Mouse (Mus musculus) myocyte (in vitro differentiated cells): ENCODE measurements at regions not wholly inside any gene's neighbourhood (a gene's known extent, or its start where the extent isn't known, plus 50 kb on each side); places are given as distances from the start of the nearest gene placed in this dataset.

Experiments
- H3K27me3 ChIP-seq: one replicate; pipeline ENCODE4 v1.6.1; 2011; ENCODE audit not compliant: control insufficient read depth, insufficient read depth, insufficient read length
- H3K36me3 ChIP-seq: one replicate; pipeline ENCODE4 v1.6.1; 2011; ENCODE audit not compliant: control insufficient read depth, insufficient read depth
- H3K4me2 ChIP-seq: one replicate; pipeline ENCODE4 v1.6.1; 2011; ENCODE audit warnings: low read depth, control low read depth
- H3K4me3 ChIP-seq: one replicate; pipeline ENCODE4 v1.5.1; 2011; ENCODE audit warnings: mild to moderate bottlenecking, control low read depth, moderate library complexity
- H3K79me2 ChIP-seq: one replicate; pipeline ENCODE4 v1.6.1; 2011; ENCODE audit not compliant: control insufficient read depth, insufficient read depth
- H3ac ChIP-seq: one replicate; pipeline ENCODE4 v1.6.1; 2011; ENCODE audit not compliant: control insufficient read depth, insufficient read length
- CEBPB ChIP-seq: IDR thresholded peaks from 2 replicates; pipeline ENCODE4 v1.6.1; 2011; ENCODE audit warnings: mild to moderate bottlenecking, moderate library complexity; ENCODE audit not compliant: poor library complexity, insufficient read depth, severe bottlenecking
- E2F4 ChIP-seq: IDR thresholded peaks from one replicate; pipeline ENCODE4 v1.6.1; 2011; ENCODE audit warnings: mild to moderate bottlenecking, control low read depth, moderate library complexity; ENCODE audit not compliant: insufficient read depth
- MAX ChIP-seq: IDR thresholded peaks from one replicate; pipeline ENCODE4 v1.6.1; 2011; ENCODE audit warnings: low read depth, mild to moderate bottlenecking, control low read depth
- MYOD1 ChIP-seq, 3 experiments: IDR thresholded peaks; one replicate each; pipeline ENCODE4 v1.6.1; 2011; ENCODE audit warnings: control low read depth in 2 of 3, low read depth in 2 of 3, mild to moderate bottlenecking in 2 of 3, moderate library complexity in 1 of 3; ENCODE audit not compliant: insufficient read length in 2 of 3, control insufficient read depth in 1 of 3
- MYOG ChIP-seq, 3 experiments: IDR thresholded peaks; one replicate each; pipeline ENCODE4 v1.6.1; 2011; ENCODE audit warnings: control low read depth in 2 of 3, low read depth in 2 of 3, mild to moderate bottlenecking in 2 of 3; ENCODE audit not compliant: insufficient read length in 2 of 3, control insufficient read depth in 1 of 3, insufficient read depth in 1 of 3
- POLR2A ChIP-seq: IDR thresholded peaks from one replicate; pipeline ENCODE4 v1.6.1; 2011; ENCODE audit warnings: low read depth, mild to moderate bottlenecking, control low read depth, moderate library complexity; ENCODE audit not compliant: insufficient read length
- POLR2AphosphoS2 ChIP-seq: IDR thresholded peaks from one replicate; pipeline ENCODE4 v1.6.1; 2011; ENCODE audit warnings: low read depth, control low read depth; ENCODE audit not compliant: insufficient read length
- REST ChIP-seq: IDR thresholded peaks from one replicate; pipeline ENCODE4 v1.6.1; 2011; ENCODE audit warnings: mild to moderate bottlenecking, control low read depth, moderate library complexity; ENCODE audit not compliant: insufficient read depth, insufficient read length
- SRF ChIP-seq: IDR thresholded peaks from one replicate; pipeline ENCODE4 v1.6.1; 2011; ENCODE audit warnings: low read depth; ENCODE audit not compliant: control insufficient read depth, insufficient read length
- TCF12 ChIP-seq: IDR thresholded peaks from one replicate; pipeline ENCODE4 v1.6.1; 2011; ENCODE audit warnings: mild to moderate bottlenecking, control low read depth; ENCODE audit not compliant: poor library complexity, insufficient read depth, severe bottlenecking
- TCF3 ChIP-seq: IDR thresholded peaks from one replicate; pipeline ENCODE4 v1.6.1; 2011; ENCODE audit warnings: low read depth, control low read depth; ENCODE audit not compliant: insufficient read length
- USF1 ChIP-seq: IDR thresholded peaks from one replicate; pipeline ENCODE4 v1.6.1; 2011; ENCODE audit warnings: low read depth, mild to moderate bottlenecking, control low read depth, moderate library complexity

DNA sequence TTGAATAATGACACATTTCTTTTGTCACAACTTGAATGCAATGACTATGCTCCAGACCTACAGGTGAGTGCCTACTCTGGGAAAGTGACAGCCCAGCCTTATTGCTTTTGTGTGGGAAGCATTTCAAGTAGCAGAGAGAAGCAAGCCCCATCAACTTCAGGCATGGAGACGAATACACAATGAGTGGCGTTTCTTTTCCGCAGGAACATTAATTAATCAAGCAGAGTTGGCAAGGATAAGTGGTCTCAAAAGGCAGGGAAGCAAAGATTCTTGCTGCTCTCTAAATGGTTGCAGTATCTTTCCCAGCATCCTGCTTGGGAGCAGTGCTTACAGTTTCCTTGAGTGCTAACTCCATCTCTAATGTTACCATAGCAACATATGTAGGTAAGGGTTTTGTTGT, 285.6 kb upstream of the Pkdcc start:
- no peaks in the 10 kb centered on the region for H3K79me2 ChIP-seq
- no peak overlapping the region for H3K4me2 ChIP-seq
- no peak overlapping the region for H3K4me3 ChIP-seq

DNA sequence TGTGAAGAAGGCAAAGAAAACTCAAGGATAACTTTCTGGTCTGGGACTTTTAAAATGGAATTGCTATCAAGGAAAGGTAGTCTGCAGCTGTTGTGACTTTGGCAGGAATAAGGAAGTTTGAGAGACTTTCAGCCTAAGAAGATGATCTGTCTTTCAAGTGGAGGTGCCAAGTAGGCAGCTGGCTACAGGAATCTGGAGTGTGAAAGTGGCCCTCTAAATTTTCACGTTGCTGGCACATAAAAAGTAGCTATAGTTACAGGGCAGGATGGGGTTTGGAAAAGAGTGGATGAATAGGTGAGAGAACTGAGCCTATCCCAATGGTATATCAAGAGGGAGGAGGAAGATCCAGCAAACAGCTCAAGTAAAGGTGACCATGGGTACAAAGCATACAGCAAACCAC, 284.4 kb upstream of the Pkdcc start:
- Histone ChIP-seq H3K4me3 (no peak overlapping the region), H3K79me2 (no peaks in the 10 kb centered on the region), H3K36me3 (no peaks in the 10 kb centered on the region), H3K4me2 (peak overlapping the region; percentile 12), H3ac (no peak overlapping the region), H3K27me3 (no peaks in the 10 kb centered on the region)
- TF ChIP-seq TCF12 (no peak), MYOD1 (IDR thresholded peaks at IDR 0.05; ENCODE audit: control insufficient read depth in 1 of 3, insufficient read length in 2 of 3, low read depth in 2 of 3) (no peak), USF1 (no peak), CEBPB (no peak), MAX (no peak), MYOG (IDR thresholded peaks at IDR 0.05; ENCODE audit: control insufficient read depth in 1 of 3, insufficient read depth in 1 of 3, insufficient read length in 2 of 3, low read depth in 2 of 3) (no peak), SRF (no peak), POLR2AphosphoS2 (no peak), POLR2A (no peak), TCF3 (no peak), E2F4 (no peak), REST (no peak)

More for the DNA sequence above, 285.6 kb upstream of the Pkdcc start:
- Histone ChIP-seq H3K27me3 (no peaks in the 10 kb centered on the region), H3K36me3 (no peaks in the 10 kb centered on the region), H3ac (no peak overlapping the region)
- no peak for TF ChIP-seq POLR2AphosphoS2
- no peak for TF ChIP-seq REST
- TF ChIP-seq E2F4, result no peak
- no peak for TF ChIP-seq USF1
- TF ChIP-seq CEBPB, result no peak
- no peak for TF ChIP-seq MYOG (IDR thresholded peaks at IDR 0.05; ENCODE audit: control insufficient read depth in 1 of 3, insufficient read depth in 1 of 3, insufficient read length in 2 of 3, low read depth in 2 of 3)

DNA sequence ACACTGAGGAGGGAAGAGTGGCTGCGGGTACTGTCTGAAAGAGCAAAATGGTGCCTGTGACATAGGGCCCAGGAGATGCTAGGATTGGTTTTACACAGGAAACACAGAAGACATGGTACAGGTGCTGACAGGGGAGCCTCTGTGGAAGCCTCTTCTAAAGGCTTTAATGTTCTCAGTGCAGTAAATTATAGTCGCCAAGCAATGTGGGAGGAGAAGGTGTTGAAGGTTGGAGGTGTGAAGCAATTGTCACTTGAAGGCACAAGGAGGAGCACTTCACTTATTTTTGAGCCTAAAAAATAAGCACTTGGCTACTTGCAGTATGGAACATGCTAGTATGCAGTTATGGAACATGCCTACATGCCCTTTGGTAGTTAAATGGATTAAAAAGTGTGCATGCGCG, 283.6 kb upstream of the Pkdcc start:
- Histone ChIP-seq H3K4me3 (no peak overlapping the region), H3ac (no peak overlapping the region), H3K27me3 (no peaks in the 10 kb centered on the region), H3K79me2 (no peaks in the 10 kb centered on the region), H3K4me2 (no peak overlapping the region), H3K36me3 (no peaks in the 10 kb centered on the region)
- TF ChIP-seq MYOG (IDR thresholded peaks at IDR 0.05; ENCODE audit: control insufficient read depth in 1 of 3, insufficient read depth in 1 of 3, insufficient read length in 2 of 3, low read depth in 2 of 3) (no peak), POLR2AphosphoS2 (no peak), MYOD1 (IDR thresholded peaks at IDR 0.05; ENCODE audit: control insufficient read depth in 1 of 3, insufficient read length in 2 of 3, low read depth in 2 of 3) (no peak), POLR2A (no peak)

DNA sequence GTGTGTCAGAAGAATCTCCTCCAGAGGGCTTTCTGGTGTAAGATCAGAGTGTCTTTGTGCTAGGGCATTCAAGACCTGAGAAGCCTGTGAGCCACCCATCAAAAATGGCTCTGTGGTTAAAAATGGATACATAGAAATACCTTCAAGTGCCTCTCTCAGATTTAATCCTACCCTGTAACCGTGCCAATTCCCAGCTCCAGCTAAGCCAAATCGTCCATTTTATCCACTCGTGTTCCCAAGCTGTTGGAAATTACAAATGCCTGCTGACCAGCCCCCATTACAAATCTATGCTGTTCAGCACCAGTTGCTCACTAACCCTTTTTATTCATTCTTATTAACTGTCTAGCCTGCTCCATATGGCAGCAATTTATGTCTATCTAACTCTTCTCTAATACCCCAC, 278.3 kb upstream of the Pkdcc start:
- Histone ChIP-seq H3K79me2 (no peaks in the 10 kb centered on the region), H3K36me3 (no peaks in the 10 kb centered on the region), H3K4me2 (peak overlapping the region; percentile 42), H3K27me3 (no peaks in the 10 kb centered on the region), H3K4me3 (no peak overlapping the region), H3ac (no peak overlapping the region)
- TF ChIP-seq POLR2AphosphoS2, result no peak
- no peak for TF ChIP-seq E2F4
- TF ChIP-seq SRF, result no peak
- TF ChIP-seq MAX, result no peak
- no peak for TF ChIP-seq REST
- TF ChIP-seq USF1, result no peak
- no peak for TF ChIP-seq TCF12
- TF ChIP-seq MYOG (IDR thresholded peaks at IDR 0.05; ENCODE audit: control insufficient read depth in 1 of 3, insufficient read depth in 1 of 3, insufficient read length in 2 of 3, low read depth in 2 of 3), result no peak
- TF ChIP-seq MYOD1 (IDR thresholded peaks at IDR 0.05; ENCODE audit: control insufficient read depth in 1 of 3, insufficient read length in 2 of 3, low read depth in 2 of 3), result no peak
- no peak for TF ChIP-seq POLR2A
- TF ChIP-seq CEBPB, result no peak
- TF ChIP-seq TCF3, result no peak

DNA sequence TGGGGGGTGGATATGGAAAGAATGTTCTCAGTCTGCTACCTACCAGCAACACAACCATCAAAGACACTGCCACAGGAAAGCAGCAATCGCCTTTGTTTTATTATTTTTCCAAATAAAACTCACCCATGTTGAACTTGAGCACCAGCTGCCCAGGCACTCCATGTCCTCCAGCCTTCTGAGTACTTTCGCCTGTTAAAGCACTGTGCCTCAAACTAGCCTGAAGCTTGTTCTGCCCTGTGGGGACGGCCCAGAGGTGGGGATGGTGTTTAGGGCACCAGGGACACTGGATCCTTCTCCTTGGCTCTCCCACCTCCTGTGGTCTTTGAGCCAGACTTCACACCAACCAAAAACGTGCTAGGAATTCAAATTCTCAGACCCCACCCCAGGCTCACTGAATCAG, 269.0 kb upstream of the Pkdcc start:
- Histone ChIP-seq H3K79me2 (no peaks in the 10 kb centered on the region), H3K4me2 (no peak overlapping the region), H3ac (no peak overlapping the region), H3K4me3 (no peak overlapping the region), H3K36me3 (no peaks in the 10 kb centered on the region), H3K27me3 (no peaks in the 10 kb centered on the region)
- TF ChIP-seq CEBPB (no peak), REST (no peak), E2F4 (no peak), MYOG (IDR thresholded peaks at IDR 0.05; ENCODE audit: control insufficient read depth in 1 of 3, insufficient read depth in 1 of 3, insufficient read length in 2 of 3, low read depth in 2 of 3) (no peak), SRF (no peak), TCF12 (no peak), USF1 (no peak), MYOD1 (IDR thresholded peaks at IDR 0.05; ENCODE audit: control insufficient read depth in 1 of 3, insufficient read length in 2 of 3, low read depth in 2 of 3) (no peak), TCF3 (no peak), POLR2A (no peak), POLR2AphosphoS2 (no peak), MAX (no peak)
